Mouse (Mus musculus) thymus, postnatal 0 days (tissue): ENCODE measurements at regions not wholly inside any gene's neighbourhood (a gene's known extent, or its start where the extent isn't known, plus 50 kb on each side); places are given as distances from the start of the nearest gene placed in this dataset.

Source experiments
- DNase-seq: peaks from one replicate; pipeline ENCODE4 v3.0.0-alpha.2; 2015; ENCODE audit warnings: low spot score

GRCm38 (mm10) chr3:21961091-21961490 lies 115.4 kb upstream of the Tbl1xr1 start:
- DNase-seq, result no peak

- DNase-seq, result no peak
Measured at GRCm38 (mm10) chr3:21961746-21962145, 114.7 kb upstream of the Tbl1xr1 start.

- DNase-seq, result no peak
Measured at GRCm38 (mm10) chr3:21962360-21962782, 114.1 kb upstream of the Tbl1xr1 start.

GRCm38 (mm10) chr3:21962921-21963732 lies 113.3 kb upstream of the Tbl1xr1 start:
- DNase-seq, result peak; percentile 33

- DNase-seq, result no peak
Measured at GRCm38 (mm10) chr3:21963733-21964351, 112.6 kb upstream of the Tbl1xr1 start.

GRCm38 (mm10) chr3:21964438-21964837 lies 112.0 kb upstream of the Tbl1xr1 start:
- no peak for DNase-seq

- no peak for DNase-seq
Measured at GRCm38 (mm10) chr3:21965556-21965955, 110.9 kb upstream of the Tbl1xr1 start.

GRCm38 (mm10) chr3:21971731-21972130 lies 104.7 kb upstream of the Tbl1xr1 start:
- DNase-seq, result no peak

GRCm38 (mm10) chr3:21973153-21973552 lies 103.3 kb upstream of the Tbl1xr1 start:
- no peak for DNase-seq

GRCm38 (mm10) chr3:21973681-21974080 lies 102.8 kb upstream of the Tbl1xr1 start:
- no peak for DNase-seq

GRCm38 (mm10) chr3:21974766-21975165 lies 101.7 kb upstream of the Tbl1xr1 start:
- no peak for DNase-seq

GRCm38 (mm10) chr3:21977775-21978174 lies 98.7 kb upstream of the Tbl1xr1 start:
- DNase-seq, result no peak

GRCm38 (mm10) chr3:21982991-21983390 lies 93.5 kb upstream of the Tbl1xr1 start:
- no peak for DNase-seq

- no peak for DNase-seq
Measured at GRCm38 (mm10) chr3:21983993-21984725, 92.3 kb upstream of the Tbl1xr1 start.

GRCm38 (mm10) chr3:21984807-21985206 lies 91.6 kb upstream of the Tbl1xr1 start:
- DNase-seq, result no peak

- no peak for DNase-seq
Measured at GRCm38 (mm10) chr3:21986164-21986892, 90.1 kb upstream of the Tbl1xr1 start.

- no peak for DNase-seq
Measured at GRCm38 (mm10) chr3:21986893-21987250, 89.6 kb upstream of the Tbl1xr1 start.

- peak; percentile 87 for DNase-seq
Measured at GRCm38 (mm10) chr3:21987455-21988009, 88.9 kb upstream of the Tbl1xr1 start.

GRCm38 (mm10) chr3:21988010-21988531 lies 88.4 kb upstream of the Tbl1xr1 start:
- peak; percentile 73 for DNase-seq

- DNase-seq, result no peak
Measured at GRCm38 (mm10) chr3:21990526-21990925, 85.9 kb upstream of the Tbl1xr1 start.

- peak; percentile 73 for DNase-seq
Measured at GRCm38 (mm10) chr3:21991681-21992152, 84.7 kb upstream of the Tbl1xr1 start.
